Mouse (Mus musculus) intestine, embryonic 15.5 days (tissue): ENCODE measurements around the gene Anapc1. TPM values are rescaled to one million over a fixed set of nuclear protein-coding genes. Genes with fewer than 3 reads are reported as not detected.
A peak's percentile ranks its signal among the peaks of the same experiment; 100 is the strongest.

Experiments
- ATAC-seq: fragments of 200-750 bp; cut with Nextera tagmentation; 2 replicates; pipeline ENCODE4 v1.8.0; 2017; ENCODE audit warnings: moderate TSS enrichment, moderate library complexity
- H3K27ac ChIP-seq: fragments of 300-500 bp; sonication (generic); 2 replicates; pipeline ENCODE4 v1.5.1; 2015; ENCODE audit warnings: mild to moderate bottlenecking, inconsistent platforms
- H3K27me3 ChIP-seq: fragments of 300-500 bp; sonication (generic); replicated peaks from 2 replicates; pipeline ENCODE4 v1.6.1; 2015; ENCODE audit warnings: inconsistent platforms
- H3K36me3 ChIP-seq: fragments of 300-500 bp; sonication (generic); 2 replicates; pipeline ENCODE4 v1.6.1; 2015; ENCODE audit warnings: inconsistent platforms
- H3K4me1 ChIP-seq: fragments of 300-500 bp; sonication (generic); replicated peaks from 2 replicates; pipeline ENCODE4 v1.6.1; 2015; ENCODE audit warnings: inconsistent platforms
- H3K4me2 ChIP-seq: fragments of 300-500 bp; sonication (generic); replicated peaks from 2 replicates; pipeline ENCODE4 v1.6.1; 2015; ENCODE audit warnings: mild to moderate bottlenecking, inconsistent platforms
- H3K4me3 ChIP-seq: fragments of 300-500 bp; sonication (generic); replicated peaks from 2 replicates; pipeline ENCODE4 v1.5.1; 2015; ENCODE audit warnings: inconsistent platforms
- H3K9ac ChIP-seq: fragments of 300-500 bp; sonication (generic); 2 replicates; pipeline ENCODE4 v1.6.1; 2015; ENCODE audit warnings: inconsistent platforms
- H3K9me3 ChIP-seq: fragments of 300-500 bp; sonication (generic); 2 replicates; pipeline ENCODE4 v1.6.1; 2016; ENCODE audit warnings: inconsistent platforms
- WGBS: fragments of 180-500 bp; shearing (Covaris S2); methylation state at CpG from one replicate; pipeline ENCODE4 v1.1.7; 2015; 5-methylcytosine and 5-hydroxymethylcytosine counted together
- polyA plus RNA-seq: library from polyadenylated mRNA; unstranded; fragments of >200 nt; fragmentation: Nextera tagmentation; extraction: Ambion mirVana; gene quantifications from 2 replicates; pipeline ENCODE4 v1.2.1, GENCODE M21; 2015

Anapc1 gene
- polyA plus RNA-seq, 1 experiment from 2014 or later: 53.5 TPM

DNA sequence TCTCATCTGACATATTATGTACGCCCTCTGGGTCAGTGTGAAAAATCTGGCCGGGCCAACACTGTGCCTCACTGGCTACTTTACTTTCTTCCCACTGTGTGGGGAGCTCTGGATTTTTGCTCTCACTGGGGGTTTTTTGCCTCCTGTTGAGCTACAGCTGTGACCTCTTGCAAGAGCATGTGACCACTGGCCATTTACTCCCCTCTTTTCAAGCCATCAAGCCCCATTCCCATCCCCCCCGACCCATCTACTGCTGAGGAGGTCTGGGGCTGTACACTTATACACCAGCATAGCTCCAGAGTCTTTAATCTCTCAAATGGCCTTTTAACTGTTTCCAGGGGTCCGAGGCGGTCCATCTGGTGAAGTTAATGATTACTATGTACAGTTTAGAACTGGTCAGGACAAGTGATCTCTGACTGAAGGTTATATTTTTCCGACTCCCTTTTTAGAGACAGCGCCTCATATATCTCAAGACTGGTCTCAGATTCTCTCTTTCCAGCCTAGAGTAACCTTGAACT lies 27.6 kb upstream of the Anapc1 start:
- H3K27ac ChIP-seq: peak overlapping the region; percentile 81
- no peaks in the 10 kb centered on the region for H3K27me3 ChIP-seq
- 33% methylated on average over 7 of the region's 7 CpGs for WGBS
- peaks cover 44% of the 10 kb centered on the region for H3K4me1 ChIP-seq
- H3K4me3 ChIP-seq: no peak overlapping the region
- no peaks in the 10 kb centered on the region for H3K9me3 ChIP-seq
- no peak overlapping the region for H3K9ac ChIP-seq
- no peaks in the 10 kb centered on the region for H3K36me3 ChIP-seq
- peak; percentile 84 for ATAC-seq
- H3K4me2 ChIP-seq: peak overlapping the region; percentile 35; the same call in 1 of the 2 replicates

DNA sequence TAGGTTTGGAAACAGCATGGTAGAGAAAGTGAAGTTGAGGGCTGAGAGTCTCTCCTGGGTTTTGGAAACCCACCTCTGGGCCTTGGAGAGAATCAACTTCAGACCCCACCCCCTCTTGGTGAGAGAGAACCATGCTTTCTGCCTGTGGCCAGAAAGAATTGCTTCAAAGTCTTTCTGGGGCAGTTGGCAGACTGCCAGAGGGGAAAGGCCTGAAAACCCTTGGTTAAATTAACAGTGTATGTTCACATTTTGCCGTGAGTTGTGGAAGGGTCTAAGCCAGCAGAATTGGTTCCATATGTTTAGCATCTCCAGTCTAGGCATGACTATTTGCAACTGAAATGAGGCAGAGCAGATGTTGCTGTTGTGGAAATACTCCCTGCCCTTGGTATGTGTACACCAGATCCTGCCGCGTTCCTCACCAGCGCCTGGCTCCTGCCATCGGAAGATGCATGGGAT lies 26.4 kb upstream of the Anapc1 start:
- Histone ChIP-seq H3K9ac (no peak overlapping the region), H3K4me3 (no peak overlapping the region), H3K36me3 (no peaks in the 10 kb centered on the region), H3K27ac (peak overlapping the region; percentile 81), H3K9me3 (no peaks in the 10 kb centered on the region), H3K27me3 (no peaks in the 10 kb centered on the region), H3K4me2 (no peak overlapping the region), H3K4me1 (peaks cover 44% of the 10 kb centered on the region)
- WGBS: 37% methylated on average over 5 of the region's 5 CpGs
- ATAC-seq: peak; percentile 20

DNA sequence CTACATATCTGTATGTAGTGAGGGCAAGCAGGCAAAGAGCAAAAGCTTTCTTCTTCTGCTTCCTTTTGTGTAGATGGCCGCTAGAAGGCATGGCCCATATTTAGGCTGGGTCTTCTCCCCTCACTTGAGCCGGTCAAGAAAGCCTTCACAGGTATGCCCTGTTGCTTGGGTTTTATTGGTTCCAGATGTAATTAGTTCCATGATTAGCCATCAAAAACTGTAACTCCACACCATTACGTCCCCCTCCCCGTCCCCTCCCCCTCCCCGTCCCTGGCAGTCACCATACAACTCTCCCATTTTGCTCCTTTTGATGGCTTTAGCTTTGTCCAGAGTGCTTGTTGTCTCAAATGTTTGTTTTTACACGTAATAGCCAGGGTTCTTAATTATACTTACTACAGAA lies 25.7 kb upstream of the Anapc1 start:
- Histone ChIP-seq H3K9ac (no peak overlapping the region), H3K27ac (peak overlapping the region; percentile 44; the same call in 1 of the 2 replicates), H3K4me3 (no peak overlapping the region), H3K36me3 (no peaks in the 10 kb centered on the region), H3K9me3 (no peaks in the 10 kb centered on the region), H3K4me2 (no peak overlapping the region), H3K4me1 (peaks cover 39% of the 10 kb centered on the region), H3K27me3 (no peaks in the 10 kb centered on the region)
- ATAC-seq: no peak
- WGBS: 75% methylated on average over 6 of the region's 6 CpGs

DNA sequence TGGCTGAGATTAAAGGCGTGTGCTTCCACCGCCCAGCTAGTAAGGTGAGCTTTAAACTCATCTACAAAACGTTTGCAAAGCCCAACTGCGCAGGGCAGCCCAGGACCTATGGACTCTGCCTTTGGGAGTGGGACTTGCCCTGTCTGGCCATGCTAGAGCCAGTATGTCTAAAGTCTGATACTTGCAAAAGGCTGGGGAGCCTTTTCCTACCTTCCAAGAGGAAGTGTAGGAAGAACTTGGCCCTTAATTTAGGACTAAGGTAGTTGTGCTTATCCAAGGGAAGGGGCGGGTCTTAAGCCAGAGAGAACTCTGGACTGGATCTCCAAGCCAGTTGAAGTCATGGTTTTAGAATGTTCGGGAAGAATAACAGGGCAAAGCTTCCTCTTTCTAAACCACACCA lies 23.4 kb upstream of the Anapc1 start:
- 50% methylated on average over 6 of the region's 6 CpGs for WGBS
- peak; percentile 77 for ATAC-seq
- Histone ChIP-seq H3K9me3 (no peaks in the 10 kb centered on the region), H3K4me3 (no peak overlapping the region), H3K36me3 (no peaks in the 10 kb centered on the region), H3K27ac (peak overlapping the region; percentile 49), H3K27me3 (no peaks in the 10 kb centered on the region), H3K4me1 (peaks cover 31% of the 10 kb centered on the region), H3K9ac (no peak overlapping the region), H3K4me2 (no peak overlapping the region)

DNA sequence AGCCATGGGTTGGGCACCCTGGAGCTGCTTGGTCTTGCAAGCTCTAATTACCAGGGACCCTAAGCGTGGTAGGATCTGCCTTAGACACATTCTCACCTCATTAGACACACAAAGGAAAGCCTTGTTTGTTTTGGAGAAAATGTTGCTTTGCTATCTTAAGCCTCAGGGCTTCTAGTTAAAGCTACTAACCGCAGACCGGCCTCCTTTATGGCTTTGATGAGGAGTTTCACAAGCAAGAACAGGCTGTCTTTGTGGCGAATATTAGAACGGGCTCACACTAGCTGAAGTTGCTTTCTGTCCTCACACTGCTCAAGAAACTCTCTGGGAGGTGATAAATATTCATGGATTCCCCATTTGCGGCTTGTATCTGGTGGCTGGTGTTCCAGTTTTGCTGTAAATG lies 22.1 kb upstream of the Anapc1 start:
- H3K9ac ChIP-seq: no peak overlapping the region
- 0 out of 2 replicates have a peak overlapping the region, but pooled peaks have one; percentile 14 for H3K27ac ChIP-seq
- H3K4me2 ChIP-seq: no peak overlapping the region
- H3K36me3 ChIP-seq: no peaks in the 10 kb centered on the region
- 52% methylated on average over 6 of the region's 6 CpGs for WGBS
- H3K4me1 ChIP-seq: peaks cover 20% of the 10 kb centered on the region
- H3K4me3 ChIP-seq: no peak overlapping the region
- H3K9me3 ChIP-seq: no peaks in the 10 kb centered on the region
- ATAC-seq: no peak
- H3K27me3 ChIP-seq: no peaks in the 10 kb centered on the region

- no peak overlapping the region for H3K9ac ChIP-seq
- 0 out of 2 replicates have a peak, but pooled peaks cover 5% of the 10 kb centered on the region for H3K4me1 ChIP-seq
- H3K27me3 ChIP-seq: no peaks in the 10 kb centered on the region
- H3K4me3 ChIP-seq: no peak overlapping the region
- H3K27ac ChIP-seq: no peak overlapping the region
- no peaks in the 10 kb centered on the region for H3K36me3 ChIP-seq
- H3K4me2 ChIP-seq: no peak overlapping the region
- 84% methylated on average over 3 of the region's 3 CpGs for WGBS
- no peaks in the 10 kb centered on the region for H3K9me3 ChIP-seq
- no peak for ATAC-seq
Measured at GRCm38 (mm10) chr2:128704474-128704873, 17.3 kb upstream of the Anapc1 start.

- Histone ChIP-seq H3K4me3 (peak overlapping the region; percentile 66), H3K9ac (peak overlapping the region; percentile 69), H3K27me3 (no peaks in the 10 kb centered on the region), H3K9me3 (no peaks in the 10 kb centered on the region), H3K36me3 (no peaks in the 10 kb centered on the region), H3K27ac (peak overlapping the region; percentile 89), H3K4me1 (0 out of 2 replicates have a peak, but pooled peaks cover 9% of the 10 kb centered on the region), H3K4me2 (peak overlapping the region; percentile 78)
- WGBS: 1% methylated on average over 24 of the region's 24 CpGs
- ATAC-seq: peak; percentile 61
Measured at GRCm38 (mm10) chr2:128699201-128699885, 12.2 kb upstream of the Anapc1 start.

- H3K27ac ChIP-seq: peak within 1 kb of the TSS; percentile 89
- peak; percentile 97 for ATAC-seq
- no peaks in the 10 kb centered on the region for H3K36me3 ChIP-seq
- peak within 1 kb of the TSS; percentile 78 for H3K4me2 ChIP-seq
- H3K27me3 ChIP-seq: no peaks in the 10 kb centered on the region
- peak within 1 kb of the TSS; percentile 66 for H3K4me3 ChIP-seq
- 0 out of 2 replicates have a peak, but pooled peaks cover 9% of the 10 kb centered on the region for H3K4me1 ChIP-seq
- H3K9me3 ChIP-seq: no peaks in the 10 kb centered on the region
- under 1% methylated on average over 30 of the region's 30 CpGs for WGBS
- H3K9ac ChIP-seq: peak within 1 kb of the TSS; percentile 69
Measured at GRCm38 (mm10) chr2:128698693-128699181, 11.5 kb upstream of the Anapc1 start, which contains the start of gene Mertk. Gene Mertk (plus strand): TSS chr2:128698956.

GRCm38 (mm10) chr2:128698140-128698692 lies 11.0 kb upstream of the Anapc1 start:
- no peaks in the 10 kb centered on the region for H3K36me3 ChIP-seq
- H3K4me1 ChIP-seq: 0 out of 2 replicates have a peak, but pooled peaks cover 9% of the 10 kb centered on the region
- no peaks in the 10 kb centered on the region for H3K9me3 ChIP-seq
- peak; percentile 90 for ATAC-seq
- peak overlapping the region; percentile 66 for H3K4me3 ChIP-seq
- H3K27me3 ChIP-seq: no peaks in the 10 kb centered on the region
- H3K4me2 ChIP-seq: peak overlapping the region; percentile 78
- under 1% methylated on average over 14 of the region's 14 CpGs for WGBS
- peak overlapping the region; percentile 89 for H3K27ac ChIP-seq
- peak overlapping the region; percentile 37; the same call in 1 of the 2 replicates for H3K9ac ChIP-seq

DNA sequence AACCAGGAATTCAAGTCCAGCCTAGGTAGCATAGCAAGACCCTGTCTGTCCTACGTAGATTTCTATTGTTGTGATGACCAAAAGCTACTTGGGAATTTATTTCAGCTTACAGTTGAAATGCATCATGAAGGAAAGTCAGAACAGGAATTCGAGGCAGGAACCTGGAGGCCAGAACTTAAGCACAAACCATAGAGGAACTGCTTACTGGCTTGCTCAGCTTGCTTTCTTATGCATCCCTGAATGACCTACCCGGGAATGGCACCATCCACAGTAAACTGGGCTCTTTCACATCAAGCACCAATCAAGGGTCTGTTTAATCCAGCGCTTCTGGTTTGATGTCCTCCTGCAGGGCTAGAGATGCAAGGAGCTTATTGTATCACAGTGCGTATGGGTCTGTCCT lies 10.4 kb upstream of the Anapc1 start:
- ATAC-seq: no peak
- Histone ChIP-seq H3K4me3 (no peak overlapping the region), H3K27ac (no peak overlapping the region; the same call in 1 of the 2 replicates), H3K4me1 (0 out of 2 replicates have a peak, but pooled peaks cover 9% of the 10 kb centered on the region), H3K9me3 (no peaks in the 10 kb centered on the region), H3K4me2 (peak overlapping the region; percentile 78), H3K9ac (peak overlapping the region; percentile 3; the same call in 1 of the 2 replicates), H3K36me3 (no peaks in the 10 kb centered on the region), H3K27me3 (no peaks in the 10 kb centered on the region)
- WGBS: 44% methylated on average over 5 of the region's 5 CpGs

GRCm38 (mm10) chr2:128697047-128697446 lies 9.9 kb upstream of the Anapc1 start:
- Histone ChIP-seq H3K27ac (no peak overlapping the region), H3K4me2 (no peak overlapping the region), H3K27me3 (no peaks in the 10 kb centered on the region), H3K4me1 (0 out of 2 replicates have a peak, but pooled peaks cover 9% of the 10 kb centered on the region), H3K9me3 (no peaks in the 10 kb centered on the region), H3K36me3 (no peaks in the 10 kb centered on the region), H3K9ac (no peak overlapping the region), H3K4me3 (no peak overlapping the region)
- WGBS: 88% methylated on average over 1 of the region's 1 CpGs
- ATAC-seq: no peak

- no peaks in the 10 kb centered on the region for H3K27me3 ChIP-seq
- WGBS: 56% methylated on average over 3 of the region's 3 CpGs
- ATAC-seq: peak; percentile 19
- no peak overlapping the region for H3K27ac ChIP-seq
- H3K4me3 ChIP-seq: no peak overlapping the region
- H3K4me1 ChIP-seq: 0 out of 2 replicates have a peak, but pooled peaks cover 9% of the 10 kb centered on the region
- H3K36me3 ChIP-seq: no peaks in the 10 kb centered on the region
- H3K9me3 ChIP-seq: no peaks in the 10 kb centered on the region
- no peak overlapping the region for H3K9ac ChIP-seq
- H3K4me2 ChIP-seq: no peak overlapping the region
Measured at GRCm38 (mm10) chr2:128696426-128696825, 9.2 kb upstream of the Anapc1 start.
